Mouse (Mus musculus) retina, embryonic 14.5 days (tissue): Measurements from ENCODE around the gene Vmn2r23.
"Not testable (repeated sequence)": the region's sequence is repeated elsewhere in the genome, so short reads cannot be mapped to it uniquely, and the experiment has no call there.

Experiments
- DNase-seq: peaks from one replicate; pipeline ENCODE4 v3.0.0-alpha.2; 2015; ENCODE audit warnings: low spot score

Vmn2r23 gene

GRCm38 (mm10) chr6:123702370-123702769, at the start of gene Vmn2r23:
Gene Vmn2r23 (plus strand): TSS chr6:123702670.
- no peak for DNase-seq

- peak; percentile 46 for DNase-seq
Measured at GRCm38 (mm10) chr6:123657040-123657439, 45.4 kb upstream of the Vmn2r23 start.

GRCm38 (mm10) chr6:123696639-123697038, 5.8 kb upstream of the Vmn2r23 start:
- not testable (repeated sequence) for DNase-seq

GRCm38 (mm10) chr6:123697213-123697612, 5.3 kb upstream of the Vmn2r23 start:
- DNase-seq: no peak

GRCm38 (mm10) chr6:123770031-123770430, 67.6 kb downstream of the Vmn2r23 start:
- DNase-seq: no peak

- DNase-seq: no peak
Measured at GRCm38 (mm10) chr6:123778579-123778978, 76.1 kb downstream of the Vmn2r23 start, which contains the start of gene Vmn2r24. Gene Vmn2r24 (plus strand): TSS chr6:123778879.

- DNase-seq: no peak
Measured at GRCm38 (mm10) chr6:123784857-123785256, 82.4 kb downstream of the Vmn2r23 start.

GRCm38 (mm10) chr6:123793746-123794145, 91.3 kb downstream of the Vmn2r23 start:
- DNase-seq: no peak
